Mouse (Mus musculus): ENCODE measurements around the gene Ly6g6e.
"Not testable (repeated sequence)": the region's sequence is repeated elsewhere in the genome, so short reads cannot be mapped to it uniquely, and the experiment has no call there.

The Ly6g6e gene

GRCm38 (mm10) chr17:35101161-35101560 is 24.5 kb downstream of the Ly6g6e start:
- DNase-seq (ENCODE audit: low read depth, low spot score) = no peak

GRCm38 (mm10) chr17:35102299-35102698 is 25.6 kb downstream of the Ly6g6e start:
- no peak for DNase-seq (ENCODE audit: low read depth, low spot score)

GRCm38 (mm10) chr17:35103221-35103690 is 26.6 kb downstream of the Ly6g6e start:
- no peak for DNase-seq (ENCODE audit: low read depth, low spot score)

- DNase-seq (ENCODE audit: low read depth, low spot score) = no peak
Observed at GRCm38 (mm10) chr17:35104079-35104478, 27.4 kb downstream of the Ly6g6e start.

- DNase-seq (ENCODE audit: low read depth, low spot score) = no peak
Observed at GRCm38 (mm10) chr17:35104754-35105153, 28.1 kb downstream of the Ly6g6e start.

GRCm38 (mm10) chr17:35105740-35106389 is 29.2 kb downstream of the Ly6g6e start:
- DNase-seq (ENCODE audit: low read depth, low spot score) = no peak

GRCm38 (mm10) chr17:35106522-35106921 is 29.8 kb downstream of the Ly6g6e start:
- no peak for DNase-seq (ENCODE audit: low read depth, low spot score)

- no peak for DNase-seq (ENCODE audit: low read depth, low spot score)
Observed at GRCm38 (mm10) chr17:35108097-35108496, 31.4 kb downstream of the Ly6g6e start, which contains the start of gene Ly6g5c. TSS of gene Ly6g5c (plus strand) at chr17:35108279.

- no peak for DNase-seq (ENCODE audit: low read depth, low spot score)
Observed at GRCm38 (mm10) chr17:35111774-35112173, 35.1 kb downstream of the Ly6g6e start.

- DNase-seq (ENCODE audit: low read depth, low spot score) = no peak
Observed at GRCm38 (mm10) chr17:35115046-35116019, 38.6 kb downstream of the Ly6g6e start, which contains the start of gene Ly6g5b. TSS of gene Ly6g5b (minus strand) at chr17:35115428.

GRCm38 (mm10) chr17:35120745-35121142 is 44.0 kb downstream of the Ly6g6e start:
- DNase-seq (ENCODE audit: low read depth, low spot score) = no peak

GRCm38 (mm10) chr17:35121143-35121799 is 44.6 kb downstream of the Ly6g6e start, which contains the start of gene Gpank1:
TSS of gene Gpank1 (plus strand) at chr17:35121455.
- peak; percentile 99 for DNase-seq (ENCODE audit: low read depth, low spot score)

GRCm38 (mm10) chr17:35121871-35122303 is 45.2 kb downstream of the Ly6g6e start, which contains the start of gene Csnk2b:
TSS of gene Csnk2b (minus strand) at chr17:35122053.
- peak; percentile 62 for DNase-seq (ENCODE audit: low read depth, low spot score)

- DNase-seq (ENCODE audit: low read depth, low spot score) = not testable (repeated sequence)
Observed at GRCm38 (mm10) chr17:35123287-35123686, 46.6 kb downstream of the Ly6g6e start.

- not testable (repeated sequence) for DNase-seq (ENCODE audit: low read depth, low spot score)
Observed at GRCm38 (mm10) chr17:35124261-35124896, 47.7 kb downstream of the Ly6g6e start.

- no peak for DNase-seq (ENCODE audit: low read depth, low spot score)
Observed at GRCm38 (mm10) chr17:35125081-35125480, 48.4 kb downstream of the Ly6g6e start.

- DNase-seq (ENCODE audit: low read depth, low spot score) = no peak
Observed at GRCm38 (mm10) chr17:35125578-35125977, 48.9 kb downstream of the Ly6g6e start.

- peak; percentile 61 for DNase-seq (ENCODE audit: low read depth, low spot score)
Observed at GRCm38 (mm10) chr17:35126206-35126611, 49.5 kb downstream of the Ly6g6e start, which contains the start of gene D17H6S53E. TSS of gene D17H6S53E (plus strand) at chr17:35126373.

- DNase-seq (ENCODE audit: low read depth, low spot score) = no peak
Observed at GRCm38 (mm10) chr17:35127017-35127416, 50.3 kb downstream of the Ly6g6e start.

All from forelimb bud, embryonic 11.5 days (tissue).